Mouse (Mus musculus) G1E (cell line): ENCODE results near the gene Pbx3. TPM values are rescaled to one million over a fixed set of nuclear protein-coding genes. Genes with fewer than 3 reads are reported as not detected.

Experiments used
- ATAC-seq: 2 replicates; pipeline ENCODE4 v1.8.0; 2016; ENCODE audit warnings: mild to moderate bottlenecking; ENCODE audit not compliant: insufficient number of reproducible peaks, poor library complexity, low FRiP score, severe bottlenecking; ENCODE audit errors: extremely low read depth
- DNase-seq: peaks from one replicate; pipeline ENCODE4 v3.0.0; 2012; ENCODE audit warnings: low spot score
- H3K27me3 ChIP-seq: 2 replicates; pipeline ENCODE4 v1.6.1; 2012; ENCODE audit warnings: mild to moderate bottlenecking, low read length, inconsistent platforms; ENCODE audit not compliant: insufficient read depth
- H3K36me3 ChIP-seq: replicated peaks from 2 replicates; pipeline ENCODE3; 2012; ENCODE audit warnings: mild to moderate bottlenecking, inconsistent platforms
- H3K4me1 ChIP-seq: 2 replicates; pipeline ENCODE4 v1.6.1; 2012; ENCODE audit warnings: low read depth, low read length, inconsistent platforms, mixed read lengths; ENCODE audit not compliant: insufficient read depth
- H3K4me3 ChIP-seq: 2 replicates; pipeline ENCODE4 v1.5.1; 2012; ENCODE audit warnings: low read depth, mild to moderate bottlenecking, inconsistent platforms, low read length, moderate library complexity, mixed read lengths
- H3K9me3 ChIP-seq: replicated peaks from 2 replicates; pipeline ENCODE4 v1.6.1; 2012; ENCODE audit warnings: inconsistent platforms
- CTCF ChIP-seq: IDR thresholded peaks from 2 replicates; pipeline ENCODE4 v1.5.1; 2012; ENCODE audit warnings: low read depth, low read length, inconsistent platforms, mixed read lengths
- GATA1 ChIP-seq: IDR thresholded peaks from 2 replicates; pipeline ENCODE4 v1.6.1; 2012; ENCODE audit warnings: borderline replicate concordance, low read length, inconsistent platforms, mixed read lengths
- GATA2 ChIP-seq: IDR thresholded peaks from 2 replicates; pipeline ENCODE4 v1.6.1; 2012; ENCODE audit warnings: low read depth, low read length, inconsistent platforms, borderline replicate concordance
- POLR2AphosphoS5 ChIP-seq: IDR thresholded peaks from 2 replicates; pipeline ENCODE4 v1.6.1; 2012; ENCODE audit warnings: low read depth, low read length, inconsistent platforms; ENCODE audit not compliant: insufficient replicate concordance
- TAL1 ChIP-seq: conservative IDR thresholded peaks from 2 replicates; pipeline ENCODE4 v1.6.1; 2012; ENCODE audit warnings: low read depth, low read length, inconsistent platforms, mixed read lengths
- polyA plus RNA-seq: library from polyadenylated mRNA; stranded (reverse); fragments of >175 nt; gene quantifications from 2 replicates; pipeline ENCODE4 v1.2.3, GENCODE M21; 2012
- total RNA-seq, 2 experiments: library from RNA; stranded (forward) in 1 of 2; stranded (reverse) in 1 of 2; fragments of 200-1000 nt in 1 of 2; fragments of >200 nt in 1 of 2; fragmentation: Nextera tagmentation in 1 of 2; gene quantifications; 2 replicates each; pipeline ENCODE4 v1.2.3; 2014 to 2017

The Pbx3 gene
- total and polyA plus RNA-seq, 3 experiments, result 13.6 to 40.0 (median 15.9) TPM

DNA sequence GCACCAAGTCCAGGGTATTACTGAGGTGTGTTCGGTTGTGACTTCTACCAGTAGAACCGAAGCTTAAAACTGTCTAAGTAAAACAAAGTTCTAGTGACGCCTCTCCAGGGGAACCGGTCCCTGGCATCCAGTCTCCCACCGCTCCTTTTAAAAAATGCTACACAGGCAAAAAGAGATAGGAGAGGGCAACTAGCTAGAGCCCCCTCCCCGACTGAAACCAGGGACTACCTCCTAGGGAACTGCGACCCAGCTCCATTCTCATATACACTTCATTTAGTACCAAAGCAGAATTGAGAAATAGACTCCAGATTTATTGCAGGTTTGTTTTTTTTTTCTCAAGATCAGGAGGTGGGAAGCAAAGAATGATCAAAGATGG lies 2.6 kb downstream of the Pbx3 start:
- peaks cover 36% of the 10 kb centered on the region for H3K27me3 ChIP-seq
- H3K4me3 ChIP-seq, result no peak overlapping the region; the same call in 1 of the 2 replicates
- H3K36me3 ChIP-seq, result peaks cover 2% of the 10 kb centered on the region
- DNase-seq (no peak), ATAC-seq (no peak)
- H3K9me3 ChIP-seq, result no peaks in the 10 kb centered on the region
- peaks cover 24% of the 10 kb centered on the region for H3K4me1 ChIP-seq
- TF ChIP-seq TAL1, result no peak
- no peak for TF ChIP-seq GATA1
- no peak for TF ChIP-seq CTCF
- TF ChIP-seq GATA2, result no peak

GRCm38 (mm10) chr2:34368396-34368795 lies 4.5 kb downstream of the Pbx3 start:
- ATAC-seq, result no peak
- TF ChIP-seq GATA2 (no peak), CTCF (no peak), POLR2AphosphoS5 (no peak), GATA1 (no peak), TAL1 (no peak)

GRCm38 (mm10) chr2:34367024-34367423 lies 5.9 kb downstream of the Pbx3 start:
- Histone ChIP-seq H3K9me3 (no peaks in the 10 kb centered on the region), H3K27me3 (peaks cover 21% of the 10 kb centered on the region), H3K36me3 (peaks cover 2% of the 10 kb centered on the region), H3K4me3 (no peak overlapping the region), H3K4me1 (peaks cover 16% of the 10 kb centered on the region)
- TF ChIP-seq GATA1 (no peak), CTCF (no peak), GATA2 (no peak), POLR2AphosphoS5 (no peak), TAL1 (no peak)
- DNase-seq (no peak), ATAC-seq (no peak)

More at GRCm38 (mm10) chr2:34368396-34368795, 4.5 kb downstream of the Pbx3 start:
- Histone ChIP-seq H3K4me1 (peaks cover 23% of the 10 kb centered on the region), H3K36me3 (peaks cover 2% of the 10 kb centered on the region), H3K4me3 (no peak overlapping the region), H3K27me3 (peaks cover 27% of the 10 kb centered on the region), H3K9me3 (no peaks in the 10 kb centered on the region)
- DNase-seq, result no peak

GRCm38 (mm10) chr2:34363678-34364077 lies 9.3 kb downstream of the Pbx3 start:
- DNase-seq (no peak), ATAC-seq (no peak)
- 0 out of 2 replicates have a peak, but pooled peaks cover 5% of the 10 kb centered on the region for H3K27me3 ChIP-seq
- H3K4me1 ChIP-seq, result peaks cover 8% of the 10 kb centered on the region
- H3K4me3 ChIP-seq, result no peak overlapping the region
- H3K36me3 ChIP-seq, result peaks cover 2% of the 10 kb centered on the region
- no peak for TF ChIP-seq POLR2AphosphoS5
- no peak for TF ChIP-seq CTCF
- TF ChIP-seq TAL1, result no peak
- TF ChIP-seq GATA1, result no peak
- TF ChIP-seq GATA2, result no peak
- H3K9me3 ChIP-seq, result no peaks in the 10 kb centered on the region

GRCm38 (mm10) chr2:34355801-34356211 lies 17.1 kb downstream of the Pbx3 start:
- DNase-seq (no peak), ATAC-seq (no peak)
- H3K36me3 ChIP-seq, result no peaks in the 10 kb centered on the region
- TF ChIP-seq GATA1 (no peak), CTCF (no peak), POLR2AphosphoS5 (no peak), GATA2 (no peak), TAL1 (no peak)
- peaks cover 8% of the 10 kb centered on the region for H3K4me1 ChIP-seq
- H3K4me3 ChIP-seq, result no peak overlapping the region
- no peaks in the 10 kb centered on the region for H3K27me3 ChIP-seq
- no peaks in the 10 kb centered on the region for H3K9me3 ChIP-seq

DNA sequence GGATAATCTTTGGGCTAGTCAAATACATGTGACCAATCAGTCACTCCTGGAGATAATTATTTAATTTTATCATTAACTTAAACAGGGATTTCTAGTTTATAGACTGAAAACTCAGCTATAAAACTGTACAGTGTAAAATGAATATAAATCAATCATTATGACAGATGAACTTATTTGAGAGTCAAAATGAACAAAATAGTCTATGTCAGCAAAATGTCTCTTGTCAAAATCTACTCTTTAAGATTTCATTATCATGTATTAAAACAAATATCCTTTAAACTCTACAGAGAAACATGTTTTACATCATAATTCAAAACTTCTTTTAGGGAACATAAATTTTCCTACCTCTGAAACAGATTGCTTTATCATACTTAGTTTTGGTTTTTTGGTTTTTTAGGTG lies 20.9 kb downstream of the Pbx3 start:
- TF ChIP-seq GATA1 (no peak), POLR2AphosphoS5 (no peak), GATA2 (no peak), TAL1 (no peak), CTCF (no peak)
- no peak for ATAC-seq

DNA sequence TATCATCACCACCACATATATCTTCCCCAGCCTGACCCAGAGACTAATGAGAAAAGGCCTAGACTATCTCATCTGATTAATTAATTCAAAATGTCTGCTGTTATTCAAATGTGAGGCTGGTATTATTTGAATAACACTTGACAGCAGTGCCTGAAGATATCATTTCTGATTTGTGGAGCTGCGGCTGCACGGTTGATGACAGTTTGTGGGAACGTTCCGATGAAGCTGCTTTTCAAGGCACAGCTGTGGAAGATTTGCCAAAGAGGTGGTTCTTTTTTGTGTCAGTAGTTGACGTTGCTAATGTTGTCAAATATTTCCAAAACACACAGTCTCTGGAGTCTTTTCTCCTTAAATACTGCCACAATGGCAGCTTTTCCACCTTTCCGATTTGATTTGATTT lies 25.8 kb downstream of the Pbx3 start:
- Histone ChIP-seq H3K4me1 (no peaks in the 10 kb centered on the region), H3K27me3 (no peaks in the 10 kb centered on the region), H3K4me3 (no peak overlapping the region), H3K36me3 (no peaks in the 10 kb centered on the region), H3K9me3 (no peaks in the 10 kb centered on the region)
- ATAC-seq (no peak), DNase-seq (no peak)
- TF ChIP-seq TAL1, result no peak
- TF ChIP-seq CTCF, result no peak
- TF ChIP-seq GATA1, result no peak
- no peak for TF ChIP-seq GATA2
- no peak for TF ChIP-seq POLR2AphosphoS5

More for the DNA sequence above, 20.9 kb downstream of the Pbx3 start:
- no peaks in the 10 kb centered on the region for H3K27me3 ChIP-seq
- H3K4me3 ChIP-seq, result no peak overlapping the region
- H3K36me3 ChIP-seq, result no peaks in the 10 kb centered on the region
- DNase-seq, result no peak
- H3K9me3 ChIP-seq, result no peaks in the 10 kb centered on the region
- no peaks in the 10 kb centered on the region for H3K4me1 ChIP-seq
